Mouse (Mus musculus): ENCODE data around the gene Ice1. TPM values are rescaled to one million over a fixed set of nuclear protein-coding genes. Genes with fewer than 3 reads are reported as not detected.
A peak's percentile ranks its signal among the peaks of the same experiment; 100 is the strongest.

The Ice1 gene
- polyA plus RNA-seq, 1 experiment, result 24.2 TPM

DNA sequence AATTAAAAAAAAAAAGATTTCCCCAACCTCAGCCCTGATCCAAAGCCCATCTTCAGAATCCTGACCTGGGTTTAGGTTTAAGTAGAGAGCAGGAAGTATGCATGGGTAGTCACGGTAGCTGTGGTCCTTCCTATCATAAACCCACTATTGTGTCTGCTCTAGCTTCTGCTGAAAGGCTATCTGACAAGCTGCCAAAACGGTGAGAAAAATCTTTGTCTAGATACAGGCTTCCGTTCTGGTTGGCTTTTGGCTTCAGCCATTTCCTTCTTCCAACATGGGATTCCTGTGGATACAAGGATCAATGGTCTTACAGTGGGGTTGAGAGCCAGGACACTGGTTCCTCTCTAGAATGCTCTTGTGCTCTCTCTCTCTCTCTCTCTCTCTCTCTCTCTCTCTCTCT lies 2.2 kb upstream of the Ice1 start:
- DNase-seq (ENCODE audit: low read depth), result no peak

- no peak for DNase-seq (ENCODE audit: low read depth)
Observed at GRCm38 (mm10) chr13:70637662-70638291, 343 bp upstream of the Ice1 start.

DNA sequence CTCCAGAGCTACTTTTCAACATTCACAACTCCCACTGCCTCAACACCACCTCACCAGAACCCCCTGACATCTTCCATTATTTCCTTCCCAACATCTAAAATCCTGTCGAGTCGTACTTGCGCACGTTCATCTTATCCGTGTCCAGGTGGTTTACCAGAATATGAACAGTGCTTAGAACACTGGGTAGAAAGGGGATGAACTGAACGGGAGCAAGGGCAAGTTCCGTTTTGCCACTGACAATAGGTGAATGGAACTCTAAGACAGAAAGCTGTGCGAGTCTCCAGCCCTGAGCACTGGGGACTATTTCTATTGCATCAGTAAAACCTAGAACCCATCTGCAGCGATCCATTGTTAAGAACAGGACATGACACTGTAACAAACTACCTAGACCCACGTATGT lies 728 bp downstream of the Ice1 start:
- DNase-seq (ENCODE audit: low read depth), result no peak

DNA sequence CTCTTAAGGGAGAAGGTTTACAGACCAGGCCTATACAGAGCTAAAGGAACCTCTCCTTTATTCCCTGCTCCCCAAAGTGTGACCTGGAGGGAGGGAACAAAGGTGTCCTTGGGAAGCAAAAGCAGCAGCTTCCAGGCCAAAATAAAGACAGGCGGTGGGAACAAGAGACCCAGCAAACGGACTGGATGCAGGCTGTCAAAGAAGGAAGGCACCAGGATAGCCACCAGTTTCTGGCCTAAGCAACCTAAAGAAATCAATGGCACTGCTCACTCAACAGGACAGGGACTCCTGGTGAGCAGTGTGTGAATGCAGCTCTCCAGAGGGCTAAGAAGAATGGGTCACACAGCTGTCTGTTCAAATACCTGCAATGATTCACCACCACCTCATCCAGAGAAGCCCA lies 1.8 kb downstream of the Ice1 start:
- DNase-seq (ENCODE audit: low read depth), result no peak

- DNase-seq (ENCODE audit: low read depth), result no peak
Observed at GRCm38 (mm10) chr13:70626416-70626815, 11.0 kb downstream of the Ice1 start.

DNA sequence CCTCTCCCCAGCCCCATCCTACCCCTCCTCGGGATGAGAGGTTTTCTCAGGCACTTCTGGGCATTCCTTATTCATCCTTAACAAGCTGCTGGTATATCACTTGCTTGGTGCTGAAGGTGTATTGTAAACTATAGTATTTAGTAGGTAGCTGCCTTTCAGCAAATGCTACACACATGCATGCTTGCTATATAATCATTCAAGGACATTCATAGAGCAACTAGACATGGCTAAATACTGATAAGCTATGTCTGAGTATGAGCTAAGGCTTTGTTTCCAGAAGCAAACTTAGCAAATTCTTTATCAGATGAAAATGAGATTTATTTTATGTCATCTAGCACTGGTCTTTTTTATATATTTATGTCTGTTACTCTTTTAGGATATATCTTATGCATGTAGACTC lies 11.8 kb downstream of the Ice1 start:
- DNase-seq (ENCODE audit: low read depth), result no peak

DNA sequence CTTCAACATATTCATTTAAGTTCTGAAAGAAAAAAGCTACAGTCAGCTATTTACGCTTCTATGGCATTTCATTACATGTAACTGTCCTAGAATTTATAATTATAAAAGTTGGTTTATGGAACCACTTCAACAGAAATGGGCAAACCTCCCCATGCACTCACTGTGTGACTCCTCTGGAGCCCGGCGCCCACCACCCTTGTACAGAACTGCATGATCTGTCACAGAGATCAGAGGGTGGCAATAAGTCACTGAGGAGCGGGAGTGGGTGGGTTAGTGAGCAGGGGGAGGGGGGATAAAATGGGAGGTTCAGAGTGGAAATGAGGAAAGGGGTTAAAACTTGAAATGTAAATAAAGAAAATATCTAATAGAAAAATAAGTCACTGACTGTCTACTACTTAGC lies 13.0 kb downstream of the Ice1 start:
- DNase-seq (ENCODE audit: low read depth), result no peak

DNA sequence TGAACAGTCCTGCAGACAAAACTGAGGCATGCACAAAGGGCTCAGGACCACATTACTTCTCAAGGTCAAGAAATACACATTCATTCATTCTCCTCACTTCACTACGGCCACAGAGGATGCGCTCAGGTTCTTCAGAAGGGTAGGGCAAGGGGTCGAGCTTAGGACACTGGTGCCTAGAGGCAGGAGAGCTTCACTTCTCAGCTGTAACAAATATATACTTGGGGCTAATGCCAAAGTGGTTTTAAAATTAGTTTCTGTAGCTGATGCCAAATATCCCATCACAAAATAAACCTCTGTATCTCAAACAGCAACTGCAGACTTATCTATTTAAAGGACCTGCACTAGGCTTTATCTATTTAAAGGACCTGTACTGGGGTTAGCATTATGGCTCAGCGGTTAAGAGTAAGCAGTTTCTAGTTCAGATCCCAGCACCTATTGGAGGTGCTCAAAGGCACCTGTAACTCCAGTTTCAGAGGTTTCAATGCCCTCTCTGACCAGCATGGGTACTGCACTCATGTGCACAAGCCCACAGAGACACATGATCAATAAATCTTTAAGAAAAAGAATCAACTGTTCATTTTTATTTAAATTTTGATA lies 14.9 kb downstream of the Ice1 start:
- DNase-seq (ENCODE audit: low read depth), result no peak

DNA sequence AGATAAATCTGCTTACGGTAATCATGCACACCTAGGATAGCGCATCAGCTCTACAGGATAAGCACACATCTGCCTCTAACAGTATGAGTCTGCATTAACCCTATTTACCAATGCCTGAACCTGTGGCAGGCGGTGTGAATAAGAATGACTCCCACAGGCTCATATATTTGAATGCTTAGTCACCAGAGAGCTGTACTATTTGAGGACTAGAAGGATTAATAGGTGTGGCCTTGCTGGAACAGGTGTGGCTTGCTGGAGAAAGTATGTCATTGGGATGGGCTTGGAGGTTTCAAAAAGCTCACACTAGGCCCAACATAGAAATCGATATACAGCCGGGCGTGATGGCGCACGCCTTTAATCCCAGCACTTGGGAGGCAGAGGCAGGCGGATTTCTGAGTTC lies 15.9 kb downstream of the Ice1 start:
- no peak for DNase-seq (ENCODE audit: low read depth)

GRCm38 (mm10) chr13:70612837-70613236 lies 24.6 kb downstream of the Ice1 start:
- no peak for DNase-seq (ENCODE audit: low read depth)

- no peak for DNase-seq (ENCODE audit: low read depth)
Observed at GRCm38 (mm10) chr13:70610431-70611420, 26.7 kb downstream of the Ice1 start.

GRCm38 (mm10) chr13:70609632-70610031 lies 27.8 kb downstream of the Ice1 start:
- DNase-seq (ENCODE audit: low read depth), result no peak

GRCm38 (mm10) chr13:70605366-70605765 lies 32.1 kb downstream of the Ice1 start:
- DNase-seq (ENCODE audit: low read depth), result no peak

DNA sequence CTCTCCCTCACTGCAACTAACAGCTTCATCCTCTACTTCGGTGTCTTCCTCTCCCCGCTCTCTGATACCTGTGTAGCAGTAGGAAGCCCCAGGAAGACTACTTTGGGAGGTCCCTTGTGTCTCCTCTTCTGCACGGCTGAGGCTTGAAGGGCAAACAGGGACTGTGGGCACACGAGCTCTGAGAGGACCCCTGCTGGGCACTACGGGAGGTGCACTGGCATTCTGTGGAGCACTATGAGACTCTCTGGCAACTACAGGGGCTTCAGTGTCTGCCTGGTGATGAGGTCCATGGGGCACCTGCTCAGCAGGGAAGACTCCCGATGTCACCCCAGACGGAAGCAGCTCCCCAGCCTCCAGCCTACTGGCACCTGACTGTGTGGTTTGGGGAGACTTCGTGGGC lies 32.7 kb downstream of the Ice1 start:
- no peak for DNase-seq (ENCODE audit: low read depth)

GRCm38 (mm10) chr13:70601566-70601965 lies 35.9 kb downstream of the Ice1 start:
- no peak for DNase-seq (ENCODE audit: low read depth)

DNA sequence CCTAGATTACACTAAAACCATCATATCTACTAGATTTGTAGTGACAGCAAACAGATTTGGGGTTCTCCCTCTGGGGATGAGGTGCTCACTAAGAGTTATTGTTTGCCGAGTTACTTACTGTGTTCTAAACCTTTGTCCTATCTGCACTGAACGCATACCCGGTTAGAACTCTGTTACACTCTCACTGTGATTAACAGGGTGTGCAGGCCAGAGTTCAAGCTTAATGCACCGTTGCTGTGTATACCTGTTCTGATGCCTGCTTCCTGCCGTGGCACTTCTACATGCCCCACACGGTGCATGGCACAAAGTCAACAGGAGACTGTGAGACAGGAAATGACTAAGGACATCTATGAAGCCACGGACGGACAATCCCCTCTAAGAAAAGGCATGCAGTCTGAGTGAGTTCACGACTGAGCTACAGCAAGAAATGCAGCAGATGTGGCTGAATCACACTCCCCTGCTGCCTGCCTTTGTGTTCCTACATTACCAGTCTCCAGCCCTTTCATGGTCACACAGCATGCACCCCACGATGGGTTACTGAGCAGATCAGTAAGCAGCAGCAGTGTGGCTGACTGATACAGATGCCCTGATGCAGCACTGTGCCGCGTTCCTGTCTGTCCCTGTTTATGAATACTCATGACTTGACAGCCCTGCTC lies 37.3 kb downstream of the Ice1 start:
- no peak for DNase-seq (ENCODE audit: low read depth)

DNA sequence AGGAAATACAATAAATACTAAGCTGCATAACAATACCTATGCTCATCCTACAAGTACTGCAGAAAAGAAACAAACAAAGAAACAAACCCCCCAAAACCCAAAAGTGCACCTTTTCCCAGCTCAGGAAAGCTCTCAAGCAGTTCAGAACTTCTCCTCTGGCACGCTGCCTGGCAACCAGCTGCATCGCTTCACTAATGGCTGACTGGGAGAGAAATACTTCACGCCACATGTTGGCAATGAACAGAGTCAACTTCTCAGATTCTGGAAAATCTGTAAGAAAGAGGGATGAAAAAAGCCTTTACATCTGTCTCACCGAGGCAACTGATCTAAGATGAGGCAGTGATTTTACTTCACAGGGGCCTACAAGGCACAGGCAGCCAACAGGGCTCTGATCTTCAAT lies 38.5 kb downstream of the Ice1 start:
- DNase-seq (ENCODE audit: low read depth), result no peak

DNA sequence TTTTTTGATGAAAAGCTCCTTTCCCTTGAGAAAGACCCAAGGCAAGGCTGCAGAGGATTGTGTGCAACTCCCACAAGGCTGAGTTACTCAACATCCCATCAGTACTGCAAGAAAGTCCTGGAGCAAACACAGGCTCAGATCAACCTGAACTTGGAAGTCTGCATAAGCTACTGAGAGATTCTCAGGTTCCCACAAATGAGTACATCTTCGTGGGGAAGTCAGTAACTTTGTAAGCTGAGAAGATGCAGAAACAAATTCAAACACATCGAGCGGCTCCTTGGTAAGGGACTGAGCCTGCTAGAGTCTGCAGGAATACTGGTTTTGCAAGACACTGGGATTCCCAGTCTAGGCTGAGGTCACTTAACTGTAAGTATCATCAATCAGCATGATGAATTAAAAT lies 40.5 kb downstream of the Ice1 start:
- DNase-seq (ENCODE audit: low read depth), result no peak

GRCm38 (mm10) chr13:70590248-70590762 lies 47.1 kb downstream of the Ice1 start:
- DNase-seq (ENCODE audit: low read depth), result peak; percentile 38

- no peak for DNase-seq (ENCODE audit: low read depth)
Observed at GRCm38 (mm10) chr13:70586969-70587368, 50.5 kb downstream of the Ice1 start.

DNA sequence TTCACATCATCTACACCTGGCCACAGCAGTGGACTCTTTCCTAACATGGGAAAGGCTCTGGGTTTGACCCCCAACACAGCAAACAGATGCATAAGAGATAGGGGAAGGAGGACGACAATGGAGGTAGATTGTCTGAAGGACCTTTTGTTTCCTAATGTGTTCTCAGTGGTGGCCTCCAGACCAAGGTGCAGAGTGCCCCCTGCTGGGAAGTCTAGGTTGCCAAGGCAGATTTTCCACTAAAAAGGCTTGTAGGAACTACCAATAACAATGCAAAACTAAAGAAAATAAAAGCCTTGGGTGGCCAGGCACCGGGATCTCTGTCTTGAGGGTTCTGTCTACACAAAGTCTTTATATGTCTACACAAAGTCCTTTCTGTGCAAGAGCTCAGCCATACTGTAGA lies 54.9 kb downstream of the Ice1 start:
- DNase-seq (ENCODE audit: low read depth), result no peak

DNA sequence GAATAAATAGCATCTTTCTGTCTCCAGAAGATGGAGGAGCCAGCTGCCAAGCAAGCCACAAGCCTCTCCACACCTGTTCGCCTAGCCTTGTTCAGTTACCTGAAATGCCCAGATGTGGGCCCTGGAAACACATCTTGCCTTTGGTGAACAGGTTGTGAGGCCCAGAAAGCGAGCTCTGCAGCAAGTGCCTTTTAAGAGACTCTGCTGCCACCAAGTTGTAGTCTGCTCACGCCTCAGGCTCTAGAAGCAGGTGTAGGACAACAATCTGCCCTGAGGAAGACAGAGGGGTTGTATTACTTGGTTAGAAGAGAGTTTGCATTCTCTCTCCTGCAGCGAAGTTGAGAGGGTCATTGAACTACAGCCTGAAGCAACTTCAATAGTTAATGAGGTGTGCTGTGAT lies 55.9 kb downstream of the Ice1 start:
- no peak for DNase-seq (ENCODE audit: low read depth)
